Comparison of ENCODE assay signal across 16 mouse cellular contexts in the genomic region with DNA sequence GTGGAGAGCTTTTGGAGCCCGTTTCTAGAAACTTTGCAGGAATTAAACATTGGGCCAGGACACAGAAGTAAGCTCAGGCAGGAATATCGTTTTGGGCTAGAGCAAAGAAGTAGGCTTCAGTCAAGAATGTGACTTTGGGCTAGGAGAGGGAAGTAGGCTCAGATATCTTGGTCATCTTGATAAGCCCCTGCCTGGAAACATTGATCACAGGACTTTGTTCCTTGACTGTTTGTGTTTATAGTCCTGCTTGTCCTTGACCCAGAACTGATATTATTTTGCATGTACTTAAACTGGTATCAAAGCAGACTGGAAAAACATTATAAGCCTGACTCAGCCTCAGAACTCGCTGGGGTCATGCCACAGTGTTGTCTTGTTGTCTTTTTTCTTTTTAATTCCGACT. TPM values are rescaled to one million over a fixed set of nuclear protein-coding genes. Genes with fewer than 3 reads are reported as not detected.
"Had no signal": no experiment of that assay in that cellular context is flagged by ENCODE, and none has a peak within 500 bp of the region (broad histone marks: within the 10 kb centered on the region; RNA-seq: fewer than 3 reads in every experiment).

No protein-coding gene starts in this region.

- H3K9me3 ChIP-seq: midbrain, embryonic 12.5 days; neural tube, embryonic 13.5 days had no signal

- H3K27ac ChIP-seq: left cerebral cortex, adult 2 months; midbrain, embryonic 12.5 days; neural tube, embryonic 13.5 days had no signal

- H3K27me3 ChIP-seq: midbrain, embryonic 12.5 days; neural tube, embryonic 13.5 days had no signal

- DNase-seq: kidney, adult 2 months; kidney, postnatal 25 days; layer of hippocampus, adult 9-11 months; layer of hippocampus, postnatal 36 days; lung, adult 18-20 months; lung, postnatal 14 days; lung, postnatal 4 days; retina, postnatal 1 day; right cerebral cortex, postnatal 25 days; spleen, adult 18-20 months; thymus, postnatal 25 days had no signal

- ATAC-seq: intestine, postnatal 0 days had no signal

- H3K36me3 ChIP-seq: midbrain, embryonic 12.5 days had no signal

- H3K4me3 ChIP-seq: left cerebral cortex, adult 2 months had no signal

RNA-seq across cellular contexts. Expression of a gene that starts 57.6 kb away (rescaled TPM):
- polyA plus RNA-seq: myocyte had no signal
